Mouse (Mus musculus) common myeloid progenitor, adult 5-6 weeks (primary cell): Measurements from ENCODE around the gene Klhl10. TPM values are rescaled to one million over a fixed set of nuclear protein-coding genes. Genes with fewer than 3 reads are reported as not detected.

Source experiments
- ATAC-seq: replicated peaks from 2 replicates; pipeline ENCODE4 v1.8.0; 2016; ENCODE audit warnings: low read depth, mild to moderate bottlenecking, moderate TSS enrichment, inconsistent platforms; ENCODE audit not compliant: poor library complexity, severe bottlenecking
- total RNA-seq: library from RNA; stranded (forward); fragments of 200-1000, 187-1606 nt; gene quantifications from 2 replicates; pipeline ENCODE4 v1.2.3, GENCODE M21; 2017

The Klhl10 gene
- total RNA-seq, 1 experiment from 2014 or later, result not detected

DNA sequence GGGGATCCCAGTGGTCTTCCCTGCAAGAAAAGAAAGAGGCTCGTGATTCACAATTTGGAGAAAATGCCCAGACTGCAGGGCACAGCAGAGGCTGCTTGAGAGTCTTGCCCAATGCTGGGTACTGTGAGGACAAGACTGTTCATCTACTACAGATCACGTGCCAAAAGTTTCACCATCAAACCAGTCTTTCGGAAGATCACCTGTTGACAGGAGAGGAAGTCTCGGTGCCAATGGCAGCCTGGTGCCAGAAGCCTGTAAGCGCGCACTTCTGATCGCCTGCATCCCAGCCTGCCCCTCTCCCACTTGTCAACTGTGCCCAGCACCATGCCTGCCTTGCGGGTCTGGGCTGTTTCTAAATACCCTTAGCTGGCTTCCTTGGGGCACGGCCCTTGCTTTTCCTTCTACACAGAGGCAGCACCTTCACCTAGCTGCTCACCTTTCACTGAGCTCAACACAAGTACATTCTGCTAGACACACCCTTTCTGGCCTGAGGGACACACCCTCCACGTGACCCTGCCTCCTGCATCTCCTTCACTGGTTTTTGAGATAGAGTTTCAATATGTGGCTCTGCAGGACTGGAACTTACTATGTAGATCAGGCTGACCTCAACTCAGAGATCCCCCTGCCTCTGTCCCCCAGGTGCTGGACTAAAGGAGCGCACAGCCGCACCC lies 63.4 kb downstream of the Klhl10 start:
- ATAC-seq, result no peak

- ATAC-seq, result no peak
Observed at GRCm38 (mm10) chr11:100505997-100506396, 64.3 kb downstream of the Klhl10 start.

Other genes with a start within 250 kb of the Klhl10 start
- not detected in 2 replicates for gene Krt9, start 248.7 kb upstream of the Klhl10 start, total RNA-seq
- gene Krt14, start 234.4 kb upstream of the Klhl10 start, total RNA-seq, result not detected in 2 replicates
- not detected in 2 replicates for gene Krt16, start 193.0 kb upstream of the Klhl10 start, total RNA-seq
- not detected in 2 replicates for gene Krt17, start 180.9 kb upstream of the Klhl10 start, total RNA-seq
- not detected in 2 replicates for gene Krt42, start 172.0 kb upstream of the Klhl10 start, total RNA-seq
- 220 and 411 TPM in 2 replicates for gene Eif1, start 122.0 kb upstream of the Klhl10 start, total RNA-seq
- gene Gast, start 107.5 kb upstream of the Klhl10 start, total RNA-seq, result not detected in 2 replicates
- gene Hap1, start 85.8 kb upstream of the Klhl10 start, total RNA-seq, result not detected in 2 replicates
- 1.9 and 2.5 TPM in 2 replicates for gene Jup, start 44.2 kb upstream of the Klhl10 start, total RNA-seq
- gene P3h4, start 27.1 kb upstream of the Klhl10 start, total RNA-seq, result 1.1 TPM in 1 of 2 replicates, not detected in the other
- not detected in 2 replicates for gene Fkbp10, start 26.2 kb upstream of the Klhl10 start, total RNA-seq
- 33.1 and 47.7 TPM in 2 replicates for gene Nt5c3b, start 109 bp upstream of the Klhl10 start, total RNA-seq
- gene Klhl11, start 30.8 kb downstream of the Klhl10 start, total RNA-seq, result 26.0 and 30.9 TPM in 2 replicates
- gene Acly, start 86.1 kb downstream of the Klhl10 start, total RNA-seq, result 85.6 and 95.4 TPM in 2 replicates
- gene Ttc25, start 103.7 kb downstream of the Klhl10 start, total RNA-seq, result 0.05 TPM in 1 of 2 replicates, not detected in the other
- 34.8 and 36.4 TPM in 2 replicates for gene Cnp, start 133.0 kb downstream of the Klhl10 start, total RNA-seq
- gene Nkiras2, start 177.3 kb downstream of the Klhl10 start, total RNA-seq, result 14.0 and 16.2 TPM in 2 replicates
- gene Dnajc7, start 178.3 kb downstream of the Klhl10 start, total RNA-seq, result 91.4 and 211 TPM in 2 replicates